Mouse (Mus musculus): ENCODE data around the gene Ahr. TPM values are rescaled to one million over a fixed set of nuclear protein-coding genes. Genes with fewer than 3 reads are reported as not detected.

The Ahr gene
- polyA plus RNA-seq, 1 experiment = 37.1 TPM

DNA sequence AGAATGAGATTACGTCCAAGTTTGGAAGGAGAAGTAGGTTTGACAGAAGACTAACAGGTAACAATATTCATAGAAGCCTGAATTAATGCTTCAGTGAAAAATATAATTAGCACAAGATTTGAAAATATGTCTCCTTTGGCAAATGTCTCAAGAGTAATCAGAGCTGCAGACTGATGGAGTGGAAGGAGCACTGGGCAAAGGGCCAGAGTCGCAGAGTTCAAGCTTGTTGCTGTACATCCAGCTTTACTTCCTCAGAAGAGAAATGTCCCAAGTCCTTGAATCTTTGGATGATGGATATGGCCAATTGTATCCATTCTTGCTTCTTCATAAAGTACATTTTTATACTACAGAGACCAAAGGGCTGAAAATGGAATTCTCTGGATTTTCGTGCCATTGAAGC lies 8.0 kb upstream of the Ahr start:
- Histone ChIP-seq H3K4me1 (ENCODE audit: control insufficient read depth, insufficient read depth, low read length) (no peaks in the 10 kb centered on the region), H3K4me3 (replicated peaks; ENCODE audit: extremely low read depth, low read depth, low read length) (no peak overlapping the region)
- TF ChIP-seq POLR2A (IDR thresholded peaks at IDR 0.05; ENCODE audit: borderline replicate concordance, extremely low read depth, low read depth, low read length) (no peak), CTCF (IDR thresholded peaks at IDR 0.05; ENCODE audit: insufficient read depth, low read length) (no peak)
- no peak for DNase-seq
- 57% methylated on average over 3 of the region's 3 CpGs for WGBS

DNA sequence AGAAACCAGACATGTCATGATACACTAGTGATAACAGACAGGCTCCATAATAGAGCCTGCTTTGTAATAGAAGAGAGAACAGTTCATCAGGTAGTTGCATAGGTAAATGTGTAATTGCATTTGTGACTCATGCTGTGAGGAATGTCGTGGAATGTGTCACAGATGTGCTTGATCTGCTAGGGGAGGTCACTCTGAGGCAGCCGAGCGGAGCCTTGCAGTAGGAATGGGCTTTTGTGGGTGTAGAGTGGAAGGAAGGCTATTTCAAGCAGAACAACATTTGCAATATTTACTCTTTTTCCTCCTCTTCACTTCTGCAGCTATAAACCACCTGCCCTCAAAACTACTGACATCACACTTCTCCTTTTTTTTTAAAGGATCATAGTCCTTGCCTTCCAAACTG lies 4.0 kb upstream of the Ahr start:
- Histone ChIP-seq H3K4me1 (ENCODE audit: control insufficient read depth, insufficient read depth, low read length) (no peaks in the 10 kb centered on the region), H3K4me3 (replicated peaks; ENCODE audit: extremely low read depth, low read depth, low read length) (no peak overlapping the region)
- TF ChIP-seq POLR2A (IDR thresholded peaks at IDR 0.05; ENCODE audit: borderline replicate concordance, extremely low read depth, low read depth, low read length) (no peak), CTCF (IDR thresholded peaks at IDR 0.05; ENCODE audit: insufficient read depth, low read length) (no peak)
- no peak for DNase-seq
- WGBS = 44% methylated on average over 3 of the region's 3 CpGs

DNA sequence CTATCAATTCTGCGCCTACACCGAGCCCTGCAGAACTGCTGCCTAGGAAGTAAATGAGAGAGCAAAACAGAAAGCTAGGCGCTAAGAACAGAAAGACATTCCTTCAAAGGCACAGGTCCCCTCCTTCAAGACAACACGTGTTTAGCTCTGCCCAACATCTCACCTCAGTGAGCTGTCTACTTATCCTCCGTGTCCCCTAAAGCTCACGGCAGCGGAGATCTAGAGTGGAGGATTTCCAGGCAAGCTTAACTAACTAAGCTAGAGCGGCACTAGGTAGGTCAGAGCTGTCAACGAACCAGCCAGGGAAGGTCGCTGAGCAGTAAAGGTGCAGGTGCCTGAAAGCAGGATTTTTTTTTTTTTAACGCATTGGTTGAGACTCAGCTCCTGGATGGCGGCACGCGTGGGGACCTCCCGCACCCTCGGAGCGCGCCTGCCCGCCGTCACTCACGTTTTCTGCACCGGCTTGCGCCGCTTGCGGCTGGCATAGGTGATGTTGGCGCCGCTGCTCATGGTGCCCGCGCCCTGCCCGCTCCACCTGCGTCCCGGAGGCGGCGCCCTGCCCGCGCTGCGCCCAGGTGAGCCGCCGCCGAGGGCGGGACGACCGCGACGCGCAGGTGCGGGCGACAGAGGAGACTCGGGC lies 604 bp downstream of the Ahr start:
- H3K4me3 ChIP-seq (replicated peaks; ENCODE audit: extremely low read depth, low read depth, low read length) = peak overlapping the region; percentile 93
- TF ChIP-seq POLR2A (IDR thresholded peaks at IDR 0.05; ENCODE audit: borderline replicate concordance, extremely low read depth, low read depth, low read length) = no peak
- TF ChIP-seq CTCF (IDR thresholded peaks at IDR 0.05; ENCODE audit: insufficient read depth, low read length) = no peak
- H3K4me1 ChIP-seq (ENCODE audit: control insufficient read depth, insufficient read depth, low read length) = peaks cover 5% of the 10 kb centered on the region
- WGBS = under 1% methylated on average over 49 of the region's 49 CpGs
- DNase-seq = peak; percentile 60

DNA sequence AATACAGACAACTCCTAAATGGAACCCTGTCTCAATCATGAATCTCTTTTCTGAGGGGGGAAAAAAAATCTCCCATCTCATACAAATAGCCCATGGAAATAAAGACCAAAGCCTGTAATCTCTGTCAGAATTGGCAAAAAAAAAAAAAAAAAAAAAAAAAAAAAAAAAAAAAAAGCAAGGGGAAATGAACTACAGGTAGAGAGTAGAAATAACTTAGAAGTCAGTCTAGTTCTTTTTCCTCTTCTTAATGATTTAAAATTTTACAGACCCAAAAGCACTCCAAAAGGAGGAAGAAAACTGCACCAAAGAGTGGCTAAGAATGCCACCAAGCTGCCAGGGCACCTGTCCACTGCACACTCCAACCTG lies 1.1 kb downstream of the Ahr start:
- Histone ChIP-seq H3K4me1 (ENCODE audit: control insufficient read depth, insufficient read depth, low read length) (peaks cover 7% of the 10 kb centered on the region), H3K4me3 (replicated peaks; ENCODE audit: extremely low read depth, low read depth, low read length) (peak overlapping the region; percentile 93)
- no peak for DNase-seq
- TF ChIP-seq POLR2A (IDR thresholded peaks at IDR 0.05; ENCODE audit: borderline replicate concordance, extremely low read depth, low read depth, low read length) = no peak
- TF ChIP-seq CTCF (IDR thresholded peaks at IDR 0.05; ENCODE audit: insufficient read depth, low read length) = no peak

DNA sequence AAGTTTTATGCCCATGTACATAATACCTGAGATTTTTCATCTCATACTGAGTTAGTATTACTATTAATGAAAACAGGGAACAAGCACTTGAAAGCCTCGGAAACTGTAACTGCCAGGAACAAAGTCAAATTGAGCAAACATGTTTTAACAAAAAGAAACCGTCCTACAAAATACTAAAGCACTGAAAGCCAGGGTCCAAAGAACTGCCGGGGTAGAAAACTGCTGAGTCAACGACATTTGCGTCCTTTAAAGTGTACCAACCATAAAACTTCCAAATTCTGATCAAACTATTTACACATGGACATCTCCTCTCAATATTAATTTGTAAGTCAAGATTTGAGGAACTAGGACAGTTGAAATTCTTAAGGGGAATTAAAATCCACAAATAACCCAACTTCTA lies 1.7 kb downstream of the Ahr start:
- TF ChIP-seq POLR2A (IDR thresholded peaks at IDR 0.05; ENCODE audit: borderline replicate concordance, extremely low read depth, low read depth, low read length) (no peak), CTCF (IDR thresholded peaks at IDR 0.05; ENCODE audit: insufficient read depth, low read length) (no peak)
- no peak for DNase-seq
- H3K4me1 ChIP-seq (ENCODE audit: control insufficient read depth, insufficient read depth, low read length) = peaks cover 7% of the 10 kb centered on the region
- peak overlapping the region; percentile 66 for H3K4me3 ChIP-seq (replicated peaks; ENCODE audit: extremely low read depth, low read depth, low read length)
- 18% methylated on average over 5 of the region's 5 CpGs for WGBS

DNA sequence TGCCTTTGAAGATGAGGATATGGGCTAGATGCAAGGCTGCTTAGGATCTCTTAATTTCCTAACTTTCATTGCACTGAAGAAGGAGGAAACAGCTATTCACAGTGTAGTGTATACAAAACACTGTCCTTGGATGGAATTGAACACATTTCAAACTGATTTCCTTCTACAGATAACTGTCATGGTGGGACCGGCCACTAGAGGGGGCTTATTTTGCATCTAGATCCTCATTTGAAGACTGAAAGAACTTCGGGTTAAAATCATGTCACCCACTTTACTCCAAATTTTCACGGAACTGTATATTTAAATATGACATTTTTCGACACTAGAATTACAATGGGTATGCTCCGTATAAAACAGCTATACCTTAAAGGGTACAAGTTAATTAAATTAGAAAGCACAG lies 2.7 kb downstream of the Ahr start:
- H3K4me1 ChIP-seq (ENCODE audit: control insufficient read depth, insufficient read depth, low read length) = peaks cover 9% of the 10 kb centered on the region
- DNase-seq = peak; percentile 68
- WGBS = 4% methylated on average over 5 of the region's 5 CpGs
- peak overlapping the region; percentile 37 for H3K4me3 ChIP-seq (replicated peaks; ENCODE audit: extremely low read depth, low read depth, low read length)
- TF ChIP-seq POLR2A (IDR thresholded peaks at IDR 0.05; ENCODE audit: borderline replicate concordance, extremely low read depth, low read depth, low read length) (no peak), CTCF (IDR thresholded peaks at IDR 0.05; ENCODE audit: insufficient read depth, low read length) (peak; percentile 37; the same call in 1 of the 2 replicates)

DNA sequence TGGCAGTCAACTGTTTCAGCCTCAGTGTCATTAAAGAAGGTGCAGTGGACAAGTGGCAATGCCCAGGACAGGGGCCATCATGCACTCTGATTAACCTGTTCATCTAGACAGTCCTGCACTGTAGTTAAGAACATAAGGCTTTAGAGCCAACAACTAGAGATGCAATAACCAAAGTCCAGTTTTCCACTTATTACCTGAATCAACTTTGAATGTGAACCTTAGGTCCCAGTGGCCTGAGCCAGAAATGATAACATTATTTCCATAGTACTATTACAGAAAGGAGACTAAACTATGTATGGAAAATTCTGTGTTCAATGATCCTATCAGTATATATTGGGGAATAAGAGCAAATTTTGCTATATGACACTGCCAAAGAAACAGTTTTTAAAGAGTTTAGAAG lies 4.3 kb downstream of the Ahr start:
- DNase-seq = no peak
- TF ChIP-seq CTCF (IDR thresholded peaks at IDR 0.05; ENCODE audit: insufficient read depth, low read length) (no peak), POLR2A (IDR thresholded peaks at IDR 0.05; ENCODE audit: borderline replicate concordance, extremely low read depth, low read depth, low read length) (no peak)
- Histone ChIP-seq H3K4me1 (ENCODE audit: control insufficient read depth, insufficient read depth, low read length) (peaks cover 9% of the 10 kb centered on the region), H3K4me3 (replicated peaks; ENCODE audit: extremely low read depth, low read depth, low read length) (peak overlapping the region; percentile 9)

DNA sequence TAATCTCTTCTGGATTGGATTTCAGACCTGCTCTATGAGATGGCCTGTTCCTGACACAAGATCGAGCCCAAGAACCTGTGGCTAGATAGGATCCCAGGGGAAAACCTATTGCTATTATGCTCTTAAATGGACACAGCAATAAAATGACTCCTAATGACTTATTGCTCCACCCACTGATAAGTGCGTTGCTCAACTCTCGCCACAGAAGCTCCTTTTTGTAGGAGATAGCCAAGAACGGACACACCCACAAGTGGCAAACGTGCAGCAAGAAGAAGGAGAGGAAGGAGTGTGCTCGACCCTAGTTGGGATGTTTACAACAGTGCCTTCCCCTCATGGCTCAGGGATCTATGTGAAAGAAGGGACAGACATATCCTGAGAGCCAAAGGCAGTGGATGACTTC lies 7.4 kb downstream of the Ahr start:
- WGBS = 16% methylated on average over 6 of the region's 6 CpGs
- TF ChIP-seq CTCF (IDR thresholded peaks at IDR 0.05; ENCODE audit: insufficient read depth, low read length) (no peak), POLR2A (IDR thresholded peaks at IDR 0.05; ENCODE audit: borderline replicate concordance, extremely low read depth, low read depth, low read length) (no peak)
- no peak overlapping the region for H3K4me3 ChIP-seq (replicated peaks; ENCODE audit: extremely low read depth, low read depth, low read length)
- H3K4me1 ChIP-seq (ENCODE audit: control insufficient read depth, insufficient read depth, low read length) = peaks cover 14% of the 10 kb centered on the region
- DNase-seq = no peak

DNA sequence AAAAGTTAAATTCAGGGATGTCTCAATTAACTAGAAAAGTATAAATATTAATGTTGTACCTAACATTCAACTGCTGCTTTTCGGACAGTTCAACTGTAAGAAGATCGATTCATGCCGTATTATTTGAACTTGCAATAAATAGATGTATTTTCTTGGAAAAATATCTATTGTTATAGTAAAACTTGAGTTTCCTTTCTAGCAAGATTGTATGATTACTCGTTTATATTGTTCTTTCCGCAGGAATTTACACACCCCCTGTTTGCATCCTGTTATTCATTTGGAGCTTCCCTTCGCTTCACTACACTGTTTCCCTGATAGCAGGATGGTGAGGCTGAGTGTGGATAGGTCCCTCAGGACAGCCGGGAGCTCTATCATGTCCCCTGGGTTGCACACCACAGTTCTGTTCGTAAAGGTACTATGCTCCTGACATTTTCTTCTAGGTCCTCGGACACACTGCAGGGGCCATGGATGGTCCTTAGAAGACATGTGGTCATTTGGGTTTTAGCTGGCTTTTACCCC lies 12.2 kb downstream of the Ahr start:
- WGBS = 55% methylated on average over 9 of the region's 9 CpGs
- H3K4me3 ChIP-seq (replicated peaks; ENCODE audit: extremely low read depth, low read depth, low read length) = no peak overlapping the region
- no peak for TF ChIP-seq CTCF (IDR thresholded peaks at IDR 0.05; ENCODE audit: insufficient read depth, low read length)
- TF ChIP-seq POLR2A (IDR thresholded peaks at IDR 0.05; ENCODE audit: borderline replicate concordance, extremely low read depth, low read depth, low read length) = peak; percentile 68; the same call in 1 of the 2 replicates
- H3K4me1 ChIP-seq (ENCODE audit: control insufficient read depth, insufficient read depth, low read length) = peaks cover 7% of the 10 kb centered on the region
- no peak for DNase-seq

DNA sequence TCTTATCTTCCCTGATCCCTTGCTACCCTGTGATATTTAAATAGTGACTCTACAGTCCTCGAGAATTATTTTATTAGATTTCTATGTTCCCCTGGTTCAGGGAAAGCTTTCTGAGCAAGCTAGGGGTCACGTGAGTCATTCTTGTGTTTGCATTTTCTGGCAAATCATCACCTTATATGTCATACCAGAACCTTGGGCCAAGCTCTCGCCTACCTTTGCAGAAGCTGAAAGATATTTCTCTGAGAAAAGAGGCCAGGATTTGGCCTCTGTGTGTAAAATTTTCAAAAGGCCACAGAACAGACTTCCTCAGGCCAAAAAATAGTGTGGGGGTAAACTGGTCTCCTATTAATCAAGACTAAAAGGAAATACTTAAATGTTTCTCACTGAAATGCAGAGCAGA lies 19.2 kb downstream of the Ahr start:
- Histone ChIP-seq H3K4me1 (ENCODE audit: control insufficient read depth, insufficient read depth, low read length) (peaks cover 6% of the 10 kb centered on the region), H3K4me3 (replicated peaks; ENCODE audit: extremely low read depth, low read depth, low read length) (no peak overlapping the region)
- TF ChIP-seq POLR2A (IDR thresholded peaks at IDR 0.05; ENCODE audit: borderline replicate concordance, extremely low read depth, low read depth, low read length) (no peak), CTCF (IDR thresholded peaks at IDR 0.05; ENCODE audit: insufficient read depth, low read length) (no peak)
- 48% methylated on average over 3 of the region's 3 CpGs for WGBS
- DNase-seq = no peak
